Mouse (Mus musculus): Measurements from ENCODE around the gene Znhit1.

GRCm38 (mm10) chr5:137012401-137012950 lies 24.7 kb upstream of the Znhit1 start:
- TF ChIP-seq POLR2A (IDR thresholded peaks at IDR 0.05; ENCODE audit: low read depth, low read length): no peak
- TF ChIP-seq CTCF (IDR thresholded peaks at IDR 0.05; ENCODE audit: extremely low read depth, insufficient read depth, insufficient read length, insufficient replicate concordance): no peak
